Mouse (Mus musculus) small intestine, adult 2 months (tissue): Measurements from ENCODE around the gene Egfl8.

ENCODE experiments used
- CTCF ChIP-seq: fragments of 200-500 bp; IDR thresholded peaks from 2 replicates; pipeline ENCODE4 v1.5.1; 2012; ENCODE audit warnings: low read depth, mild to moderate bottlenecking, control low read depth, inconsistent platforms, low read length, moderate library complexity, mixed read lengths; ENCODE audit not compliant: insufficient replicate concordance, insufficient read length; ENCODE audit errors: extremely low read depth
- POLR2A ChIP-seq: fragments of 200-500 bp; IDR thresholded peaks from 2 replicates; pipeline ENCODE4 v1.6.1; 2012; ENCODE audit warnings: low read depth, mild to moderate bottlenecking, control low read depth, inconsistent platforms, low read length, moderate library complexity

DNA sequence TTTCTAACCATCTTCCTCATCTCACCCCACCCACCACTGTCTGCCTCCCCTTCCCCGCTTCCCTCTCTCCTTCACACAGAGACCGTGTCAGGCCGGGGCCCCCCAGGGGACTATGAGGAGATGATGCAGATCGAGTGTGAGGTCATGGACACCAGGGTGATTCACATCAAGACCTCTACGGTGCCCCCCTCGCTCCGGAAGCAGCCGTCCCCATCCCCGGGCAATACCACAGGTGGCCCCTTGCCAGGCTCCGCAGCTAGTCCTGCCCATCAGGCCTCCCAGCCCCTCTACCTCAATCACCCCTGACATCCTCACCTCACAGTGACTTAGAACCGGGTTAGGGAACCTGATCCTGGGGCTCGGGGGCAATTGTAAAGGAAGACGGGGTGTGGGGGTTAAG lies 38.6 kb upstream of the Egfl8 start:
- TF ChIP-seq POLR2A (no peak), CTCF (no peak)
